Mouse (Mus musculus): ENCODE data around the gene Slc37a4. TPM values are rescaled to one million over a fixed set of nuclear protein-coding genes. Genes with fewer than 3 reads are reported as not detected.
A peak's percentile ranks its signal among the peaks of the same experiment; 100 is the strongest.
"Not testable (repeated sequence)": the region's sequence is repeated elsewhere in the genome, so short reads cannot be mapped to it uniquely, and the experiment has no call there.

Slc37a4 gene
- 61.3 and 69.8 TPM in 2 replicates for polyA plus RNA-seq (2015; fragmentation: Nextera tagmentation; extraction: Ambion mirVana)

GRCm38 (mm10) chr9:44396684-44397411, at the start of gene Slc37a4:
Slc37a4 (plus strand) TSS chr9:44396852.
- H3K4me1 ChIP-seq, result peaks cover 38% of the 10 kb centered on the region
- peak within 1 kb of the TSS; percentile 93 for H3K9ac ChIP-seq (replicated peaks)
- under 1% methylated on average over 43 of the region's 43 CpGs for WGBS
- H3K36me3 ChIP-seq, result peaks cover 20% of the 10 kb centered on the region
- H3K9me3 ChIP-seq (replicated peaks), result no peaks in the 10 kb centered on the region
- peak within 1 kb of the TSS; percentile 97 for H3K27ac ChIP-seq (replicated peaks)
- peak within 1 kb of the TSS; percentile 87 for H3K4me3 ChIP-seq (replicated peaks)
- peak; percentile 96 for ATAC-seq (ENCODE audit: low FRiP score)
- H3K4me2 ChIP-seq, result peak within 1 kb of the TSS; percentile 94
- no peaks in the 10 kb centered on the region for H3K27me3 ChIP-seq (replicated peaks)

- 94% methylated on average over 9 of the region's 9 CpGs for WGBS
- H3K4me3 ChIP-seq (replicated peaks), result no peak overlapping the region
Observed at GRCm38 (mm10) chr9:44347166-44347565, 49.5 kb upstream of the Slc37a4 start.

GRCm38 (mm10) chr9:44347621-44348020, 49.0 kb upstream of the Slc37a4 start:
- no peak for ATAC-seq (ENCODE audit: low FRiP score)
- no peak overlapping the region for H3K27ac ChIP-seq (replicated peaks)
- H3K4me2 ChIP-seq, result no peak overlapping the region
- WGBS, result 94% methylated on average over 4 of the region's 4 CpGs
- H3K9me3 ChIP-seq (replicated peaks), result no peaks in the 10 kb centered on the region
- H3K27me3 ChIP-seq (replicated peaks), result no peaks in the 10 kb centered on the region
- H3K36me3 ChIP-seq, result peaks cover 61% of the 10 kb centered on the region
- no peak overlapping the region for H3K4me3 ChIP-seq (replicated peaks)
- peaks cover 14% of the 10 kb centered on the region for H3K4me1 ChIP-seq
- no peak overlapping the region for H3K9ac ChIP-seq (replicated peaks)

More at GRCm38 (mm10) chr9:44347166-44347565, 49.5 kb upstream of the Slc37a4 start:
- Histone ChIP-seq H3K9me3 (replicated peaks) (no peaks in the 10 kb centered on the region), H3K27ac (replicated peaks) (no peak overlapping the region), H3K4me2 (no peak overlapping the region), H3K9ac (replicated peaks) (no peak overlapping the region), H3K4me1 (peaks cover 18% of the 10 kb centered on the region), H3K27me3 (replicated peaks) (no peaks in the 10 kb centered on the region), H3K36me3 (peaks cover 56% of the 10 kb centered on the region)
- ATAC-seq (ENCODE audit: low FRiP score), result no peak

- H3K27ac ChIP-seq (replicated peaks), result no peak overlapping the region
- H3K4me2 ChIP-seq, result no peak overlapping the region
- 97% methylated on average over 4 of the region's 4 CpGs for WGBS
- no peak overlapping the region for H3K9ac ChIP-seq (replicated peaks)
- H3K36me3 ChIP-seq, result peaks cover 70% of the 10 kb centered on the region
- H3K4me1 ChIP-seq, result peaks cover 5% of the 10 kb centered on the region; the same call in 1 of the 2 replicates
- no peak for ATAC-seq (ENCODE audit: low FRiP score)
- H3K4me3 ChIP-seq (replicated peaks), result no peak overlapping the region
- no peaks in the 10 kb centered on the region for H3K9me3 ChIP-seq (replicated peaks)
- no peaks in the 10 kb centered on the region for H3K27me3 ChIP-seq (replicated peaks)
Observed at GRCm38 (mm10) chr9:44348546-44348945, 48.1 kb upstream of the Slc37a4 start.

GRCm38 (mm10) chr9:44351396-44351795, 45.3 kb upstream of the Slc37a4 start:
- H3K36me3 ChIP-seq, result peaks cover 95% of the 10 kb centered on the region
- H3K4me2 ChIP-seq, result no peak overlapping the region
- ATAC-seq (ENCODE audit: low FRiP score), result no peak
- no peak overlapping the region for H3K27ac ChIP-seq (replicated peaks)
- no peak overlapping the region for H3K9ac ChIP-seq (replicated peaks)
- 95% methylated on average over 4 of the region's 4 CpGs for WGBS
- H3K9me3 ChIP-seq (replicated peaks), result no peaks in the 10 kb centered on the region
- no peaks in the 10 kb centered on the region for H3K4me1 ChIP-seq
- H3K27me3 ChIP-seq (replicated peaks), result no peaks in the 10 kb centered on the region
- no peak overlapping the region for H3K4me3 ChIP-seq (replicated peaks)

GRCm38 (mm10) chr9:44352337-44352736, 44.3 kb upstream of the Slc37a4 start:
- Histone ChIP-seq H3K9ac (replicated peaks) (no peak overlapping the region), H3K36me3 (peaks cover 97% of the 10 kb centered on the region), H3K4me3 (replicated peaks) (no peak overlapping the region), H3K9me3 (replicated peaks) (no peaks in the 10 kb centered on the region), H3K4me2 (no peak overlapping the region), H3K27ac (replicated peaks) (no peak overlapping the region), H3K27me3 (replicated peaks) (no peaks in the 10 kb centered on the region), H3K4me1 (no peaks in the 10 kb centered on the region)
- ATAC-seq (ENCODE audit: low FRiP score), result no peak
- WGBS, result 94% methylated on average over 10 of the region's 10 CpGs

GRCm38 (mm10) chr9:44353142-44353541, 43.5 kb upstream of the Slc37a4 start:
- Histone ChIP-seq H3K9me3 (replicated peaks) (no peaks in the 10 kb centered on the region), H3K27me3 (replicated peaks) (no peaks in the 10 kb centered on the region), H3K4me2 (no peak overlapping the region), H3K4me3 (replicated peaks) (no peak overlapping the region), H3K9ac (replicated peaks) (no peak overlapping the region), H3K27ac (replicated peaks) (no peak overlapping the region), H3K4me1 (peaks cover 3% of the 10 kb centered on the region; the same call in 1 of the 2 replicates), H3K36me3 (peaks cover 95% of the 10 kb centered on the region)
- no peak for ATAC-seq (ENCODE audit: low FRiP score)
- WGBS, result 97% methylated on average over 6 of the region's 6 CpGs

- ATAC-seq (ENCODE audit: low FRiP score), result no peak
- Histone ChIP-seq H3K36me3 (peaks cover 72% of the 10 kb centered on the region), H3K27me3 (replicated peaks) (no peaks in the 10 kb centered on the region), H3K9me3 (replicated peaks) (no peaks in the 10 kb centered on the region), H3K27ac (replicated peaks) (no peak overlapping the region), H3K4me2 (no peak overlapping the region), H3K4me3 (replicated peaks) (no peak overlapping the region), H3K4me1 (peaks cover 11% of the 10 kb centered on the region), H3K9ac (replicated peaks) (no peak overlapping the region)
- 70% methylated on average over 4 of the region's 4 CpGs for WGBS
Observed at GRCm38 (mm10) chr9:44357207-44357606, 39.4 kb upstream of the Slc37a4 start.

GRCm38 (mm10) chr9:44361190-44361917, 35.3 kb upstream of the Slc37a4 start, which contains the start of gene Vps11:
Vps11 (minus strand) TSS chr9:44361670.
- H3K4me3 ChIP-seq (replicated peaks), result peak within 1 kb of the TSS; percentile 57
- no peaks in the 10 kb centered on the region for H3K27me3 ChIP-seq (replicated peaks)
- H3K4me1 ChIP-seq, result peaks cover 11% of the 10 kb centered on the region
- peaks cover 31% of the 10 kb centered on the region for H3K36me3 ChIP-seq
- under 1% methylated on average over 44 of the region's 44 CpGs for WGBS
- H3K9ac ChIP-seq (replicated peaks), result peak within 1 kb of the TSS; percentile 62
- peak within 1 kb of the TSS; percentile 68 for H3K27ac ChIP-seq (replicated peaks)
- ATAC-seq (ENCODE audit: low FRiP score), result peak; percentile 92
- peak within 1 kb of the TSS; percentile 67 for H3K4me2 ChIP-seq
- no peaks in the 10 kb centered on the region for H3K9me3 ChIP-seq (replicated peaks)

GRCm38 (mm10) chr9:44361931-44362330, 34.7 kb upstream of the Slc37a4 start:
- H3K27ac ChIP-seq (replicated peaks), result peak overlapping the region; percentile 68
- peak; percentile 39; the same call in 1 of the 2 replicates for ATAC-seq (ENCODE audit: low FRiP score)
- peak overlapping the region; percentile 67 for H3K4me2 ChIP-seq
- not testable (repeated sequence) for H3K27me3 ChIP-seq (replicated peaks); H3K9me3 ChIP-seq (replicated peaks)
- H3K4me3 ChIP-seq (replicated peaks), result peak overlapping the region; percentile 57
- WGBS, result 40% methylated on average over 4 of the region's 4 CpGs
- peaks cover 11% of the 10 kb centered on the region for H3K4me1 ChIP-seq
- H3K36me3 ChIP-seq, result peaks cover 25% of the 10 kb centered on the region
- H3K9ac ChIP-seq (replicated peaks), result peak overlapping the region; percentile 62; the same call in 1 of the 2 replicates

GRCm38 (mm10) chr9:44364480-44364879, 32.2 kb upstream of the Slc37a4 start:
- no peaks in the 10 kb centered on the region for H3K9me3 ChIP-seq (replicated peaks)
- no peak overlapping the region for H3K4me2 ChIP-seq
- 67% methylated on average over 3 of the region's 3 CpGs for WGBS
- no peak overlapping the region for H3K4me3 ChIP-seq (replicated peaks)
- H3K27me3 ChIP-seq (replicated peaks), result no peaks in the 10 kb centered on the region
- peaks cover 3% of the 10 kb centered on the region for H3K36me3 ChIP-seq
- no peak overlapping the region for H3K9ac ChIP-seq (replicated peaks)
- no peak for ATAC-seq (ENCODE audit: low FRiP score)
- H3K27ac ChIP-seq (replicated peaks), result no peak overlapping the region
- peaks cover 8% of the 10 kb centered on the region for H3K4me1 ChIP-seq

- no peaks in the 10 kb centered on the region for H3K36me3 ChIP-seq
- ATAC-seq (ENCODE audit: low FRiP score), result no peak
- H3K4me1 ChIP-seq, result peaks cover 7% of the 10 kb centered on the region; the same call in 1 of the 2 replicates
- no peak overlapping the region for H3K4me2 ChIP-seq
- no peaks in the 10 kb centered on the region for H3K27me3 ChIP-seq (replicated peaks)
- no peak overlapping the region for H3K27ac ChIP-seq (replicated peaks)
- no peaks in the 10 kb centered on the region for H3K9me3 ChIP-seq (replicated peaks)
- H3K4me3 ChIP-seq (replicated peaks), result no peak overlapping the region
- H3K9ac ChIP-seq (replicated peaks), result no peak overlapping the region
Observed at GRCm38 (mm10) chr9:44373386-44373785, 23.3 kb upstream of the Slc37a4 start.

All from neural tube, embryonic 15.5 days (tissue).